Mouse (Mus musculus) limb, embryonic 15.5 days (tissue): ENCODE data around the gene Rsbn1l. TPM values are rescaled to one million over a fixed set of nuclear protein-coding genes. Genes with fewer than 3 reads are reported as not detected.
"Not testable (repeated sequence)": the region's sequence is repeated elsewhere in the genome, so short reads cannot be mapped to it uniquely, and the experiment has no call there.

Source experiments
- ATAC-seq: fragments of 200-750 bp; cut with Nextera tagmentation; 2 replicates; pipeline ENCODE4 v1.8.0; 2017; ENCODE audit warnings: low read depth, moderate TSS enrichment; ENCODE audit not compliant: insufficient number of reproducible peaks, low FRiP score, low TSS enrichment
- H3K27ac ChIP-seq: fragments of 300-500 bp; sonication (generic); 2 replicates; pipeline ENCODE4 v1.5.1; 2015; ENCODE audit warnings: moderate library complexity, mild to moderate bottlenecking, inconsistent platforms
- H3K27me3 ChIP-seq: fragments of 300-500 bp; sonication (generic); 2 replicates; pipeline ENCODE4 v1.6.1; 2015; ENCODE audit warnings: inconsistent platforms
- H3K36me3 ChIP-seq: fragments of 300-500 bp; sonication (generic); 2 replicates; pipeline ENCODE4 v1.6.1; 2015; ENCODE audit warnings: inconsistent platforms
- H3K4me1 ChIP-seq: fragments of 300-500 bp; sonication (generic); 2 replicates; pipeline ENCODE4 v1.6.1; 2015; ENCODE audit warnings: inconsistent platforms
- H3K4me2 ChIP-seq: fragments of 300-500 bp; sonication (generic); 2 replicates; pipeline ENCODE4 v1.6.1; 2015; ENCODE audit warnings: mild to moderate bottlenecking, inconsistent platforms
- H3K4me3 ChIP-seq: fragments of 300-500 bp; sonication (generic); 2 replicates; pipeline ENCODE4 v1.5.1; 2015; ENCODE audit warnings: mild to moderate bottlenecking, inconsistent platforms
- H3K9ac ChIP-seq: fragments of 300-500 bp; sonication (generic); 2 replicates; pipeline ENCODE4 v1.6.1; 2015; ENCODE audit warnings: inconsistent platforms
- H3K9me3 ChIP-seq: fragments of 300-500 bp; sonication (generic); 2 replicates; pipeline ENCODE4 v1.6.1; 2016; ENCODE audit warnings: inconsistent platforms
- WGBS: fragments of 180-500 bp; shearing (Covaris S2); methylation state at CpG from one replicate; pipeline ENCODE4 v1.1.7; 2015; 5-methylcytosine and 5-hydroxymethylcytosine counted together
- polyA plus RNA-seq: library from polyadenylated mRNA; unstranded; fragments of >200 nt; fragmentation: Nextera tagmentation; extraction: Ambion mirVana; gene quantifications from 2 replicates; pipeline ENCODE4 v1.2.1, GENCODE M21; 2015

The Rsbn1l gene
- polyA plus RNA-seq, 1 experiment from 2014 or later = 5.0 TPM

GRCm38 (mm10) chr5:20946906-20947305 lies 9.3 kb downstream of the Rsbn1l start:
- no peak overlapping the region for H3K4me2 ChIP-seq
- no peaks in the 10 kb centered on the region for H3K27me3 ChIP-seq
- ATAC-seq = no peak
- no peak overlapping the region for H3K9ac ChIP-seq
- 94% methylated on average over 6 of the region's 6 CpGs for WGBS
- no peaks in the 10 kb centered on the region for H3K36me3 ChIP-seq
- peaks cover 17% of the 10 kb centered on the region for H3K4me1 ChIP-seq
- H3K27ac ChIP-seq = no peak overlapping the region
- H3K9me3 ChIP-seq = no peaks in the 10 kb centered on the region
- H3K4me3 ChIP-seq = no peak overlapping the region

GRCm38 (mm10) chr5:20944961-20945748 lies 11.0 kb downstream of the Rsbn1l start:
- H3K27ac ChIP-seq = peak overlapping the region; percentile 38; the same call in 1 of the 2 replicates
- H3K9ac ChIP-seq = no peak overlapping the region
- H3K4me1 ChIP-seq = peaks cover 16% of the 10 kb centered on the region
- H3K36me3 ChIP-seq = no peaks in the 10 kb centered on the region
- 68% methylated on average over 13 of the region's 13 CpGs for WGBS
- no peak overlapping the region for H3K4me3 ChIP-seq
- no peaks in the 10 kb centered on the region for H3K9me3 ChIP-seq
- ATAC-seq = no peak
- no peak overlapping the region for H3K4me2 ChIP-seq
- H3K27me3 ChIP-seq = no peaks in the 10 kb centered on the region

- not testable (repeated sequence) for H3K4me1 ChIP-seq, H3K27me3 ChIP-seq, H3K36me3 ChIP-seq, H3K27ac ChIP-seq, ATAC-seq, H3K4me3 ChIP-seq, H3K9me3 ChIP-seq, H3K4me2 ChIP-seq, H3K9ac ChIP-seq
- WGBS = 77% methylated on average over 4 of the region's 4 CpGs
Observed at GRCm38 (mm10) chr5:20943791-20944190, 12.4 kb downstream of the Rsbn1l start.

GRCm38 (mm10) chr5:20942523-20942922 lies 13.7 kb downstream of the Rsbn1l start:
- no peaks in the 10 kb centered on the region for H3K27me3 ChIP-seq
- peaks cover 8% of the 10 kb centered on the region for H3K4me1 ChIP-seq
- H3K4me2 ChIP-seq = no peak overlapping the region
- ATAC-seq = no peak
- no peaks in the 10 kb centered on the region for H3K36me3 ChIP-seq
- no peak overlapping the region for H3K9ac ChIP-seq
- no peaks in the 10 kb centered on the region for H3K9me3 ChIP-seq
- H3K27ac ChIP-seq = no peak overlapping the region
- no peak overlapping the region for H3K4me3 ChIP-seq
- WGBS = 94% methylated on average over 3 of the region's 3 CpGs

GRCm38 (mm10) chr5:20941205-20941604 lies 15.0 kb downstream of the Rsbn1l start:
- no peaks in the 10 kb centered on the region for H3K9me3 ChIP-seq
- H3K4me1 ChIP-seq = peaks cover 8% of the 10 kb centered on the region
- no peak for ATAC-seq
- H3K27me3 ChIP-seq = no peaks in the 10 kb centered on the region
- H3K4me3 ChIP-seq = no peak overlapping the region
- 33% methylated on average over 5 of the region's 5 CpGs for WGBS
- no peak overlapping the region for H3K27ac ChIP-seq
- no peak overlapping the region for H3K9ac ChIP-seq
- H3K4me2 ChIP-seq = no peak overlapping the region
- no peaks in the 10 kb centered on the region for H3K36me3 ChIP-seq

- Histone ChIP-seq H3K9ac (no peak overlapping the region), H3K9me3 (no peaks in the 10 kb centered on the region), H3K27me3 (no peaks in the 10 kb centered on the region), H3K4me1 (peaks cover 8% of the 10 kb centered on the region), H3K4me3 (no peak overlapping the region), H3K27ac (no peak overlapping the region), H3K36me3 (no peaks in the 10 kb centered on the region), H3K4me2 (no peak overlapping the region)
- 72% methylated on average over 4 of the region's 4 CpGs for WGBS
- no peak for ATAC-seq
Observed at GRCm38 (mm10) chr5:20940696-20941095, 15.5 kb downstream of the Rsbn1l start.

- WGBS = 89% methylated on average over 6 of the region's 6 CpGs
- no peaks in the 10 kb centered on the region for H3K9me3 ChIP-seq
Observed at GRCm38 (mm10) chr5:20940040-20940571, 16.1 kb downstream of the Rsbn1l start.

GRCm38 (mm10) chr5:20938523-20938922 lies 17.7 kb downstream of the Rsbn1l start:
- Histone ChIP-seq H3K27me3 (no peaks in the 10 kb centered on the region), H3K4me1 (no peaks in the 10 kb centered on the region), H3K4me3 (no peak overlapping the region), H3K9me3 (no peaks in the 10 kb centered on the region), H3K36me3 (no peaks in the 10 kb centered on the region), H3K4me2 (no peak overlapping the region), H3K27ac (no peak overlapping the region), H3K9ac (no peak overlapping the region)
- no peak for ATAC-seq
- WGBS = 85% methylated on average over 5 of the region's 5 CpGs

More at GRCm38 (mm10) chr5:20940040-20940571, 16.1 kb downstream of the Rsbn1l start:
- Histone ChIP-seq H3K36me3 (no peaks in the 10 kb centered on the region), H3K9ac (no peak overlapping the region), H3K27me3 (no peaks in the 10 kb centered on the region), H3K4me2 (no peak overlapping the region), H3K4me1 (peaks cover 3% of the 10 kb centered on the region), H3K4me3 (no peak overlapping the region), H3K27ac (no peak overlapping the region)
- no peak for ATAC-seq

GRCm38 (mm10) chr5:20935934-20936333 lies 20.3 kb downstream of the Rsbn1l start:
- no peak overlapping the region for H3K9ac ChIP-seq
- 57% methylated on average over 5 of the region's 5 CpGs for WGBS
- no peak for ATAC-seq

GRCm38 (mm10) chr5:20932585-20932984 lies 23.6 kb downstream of the Rsbn1l start:
- Histone ChIP-seq H3K4me2 (no peak overlapping the region), H3K4me1 (no peaks in the 10 kb centered on the region), H3K27ac (no peak overlapping the region), H3K4me3 (no peak overlapping the region), H3K9ac (no peak overlapping the region), H3K27me3 (no peaks in the 10 kb centered on the region), H3K36me3 (no peaks in the 10 kb centered on the region), H3K9me3 (no peaks in the 10 kb centered on the region)
- no peak for ATAC-seq
- WGBS = 79% methylated on average over 3 of the region's 3 CpGs

More at GRCm38 (mm10) chr5:20935934-20936333, 20.3 kb downstream of the Rsbn1l start:
- no peaks in the 10 kb centered on the region for H3K4me1 ChIP-seq
- no peak overlapping the region for H3K4me3 ChIP-seq
- no peaks in the 10 kb centered on the region for H3K9me3 ChIP-seq
- H3K36me3 ChIP-seq = no peaks in the 10 kb centered on the region
- H3K27me3 ChIP-seq = no peaks in the 10 kb centered on the region
- no peak overlapping the region for H3K27ac ChIP-seq
- H3K4me2 ChIP-seq = no peak overlapping the region

GRCm38 (mm10) chr5:20931300-20931699 lies 24.9 kb downstream of the Rsbn1l start:
- WGBS = 75% methylated on average over 3 of the region's 3 CpGs
- ATAC-seq = no peak
- no peak overlapping the region for H3K9ac ChIP-seq

GRCm38 (mm10) chr5:20930430-20930829 lies 25.8 kb downstream of the Rsbn1l start:
- ATAC-seq = no peak
- H3K36me3 ChIP-seq = no peaks in the 10 kb centered on the region

More at GRCm38 (mm10) chr5:20931300-20931699, 24.9 kb downstream of the Rsbn1l start:
- no peak overlapping the region for H3K4me3 ChIP-seq
- H3K4me1 ChIP-seq = no peaks in the 10 kb centered on the region
- no peaks in the 10 kb centered on the region for H3K36me3 ChIP-seq
- no peaks in the 10 kb centered on the region for H3K27me3 ChIP-seq
- H3K4me2 ChIP-seq = no peak overlapping the region
- H3K27ac ChIP-seq = no peak overlapping the region
- no peaks in the 10 kb centered on the region for H3K9me3 ChIP-seq

More at GRCm38 (mm10) chr5:20930430-20930829, 25.8 kb downstream of the Rsbn1l start:
- Histone ChIP-seq H3K9me3 (no peaks in the 10 kb centered on the region), H3K4me2 (no peak overlapping the region), H3K27ac (no peak overlapping the region), H3K9ac (no peak overlapping the region), H3K4me3 (no peak overlapping the region), H3K27me3 (no peaks in the 10 kb centered on the region), H3K4me1 (no peaks in the 10 kb centered on the region)
